Mouse (Mus musculus): ENCODE measurements around the gene Chd1.

Gene Chd1

DNA sequence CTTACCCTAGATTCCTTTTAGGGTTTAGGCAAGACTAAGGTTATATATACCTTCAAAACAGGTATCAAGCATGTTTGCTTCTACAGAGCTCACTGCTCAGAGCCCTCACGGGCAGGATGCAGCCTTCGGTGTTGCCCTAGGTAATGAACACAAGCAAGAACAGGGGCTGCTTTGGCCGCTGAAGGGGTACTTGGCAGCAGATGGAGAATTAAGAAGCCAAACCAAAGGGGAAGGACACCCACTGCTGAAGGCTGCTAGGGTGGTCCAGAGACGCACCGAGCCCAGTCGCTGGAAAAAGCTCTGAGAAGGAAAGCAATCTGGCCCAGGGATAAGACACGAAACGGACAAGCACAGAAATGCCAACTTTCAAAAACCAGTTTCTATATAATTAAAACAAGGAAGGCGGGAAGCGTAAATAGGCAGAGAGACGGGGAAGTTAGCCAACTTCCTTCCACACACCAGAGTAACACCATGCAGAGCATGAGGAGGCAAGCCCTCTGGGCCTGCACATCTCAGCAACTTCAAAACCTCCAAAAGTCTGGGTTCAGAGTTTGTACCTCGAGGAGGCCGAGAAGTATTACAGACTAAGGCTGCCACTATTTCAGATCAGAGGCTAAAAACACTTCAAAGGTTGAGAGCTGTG is 107.5 kb downstream of the Chd1 start:
- peak; percentile 93 for DNase-seq

DNA sequence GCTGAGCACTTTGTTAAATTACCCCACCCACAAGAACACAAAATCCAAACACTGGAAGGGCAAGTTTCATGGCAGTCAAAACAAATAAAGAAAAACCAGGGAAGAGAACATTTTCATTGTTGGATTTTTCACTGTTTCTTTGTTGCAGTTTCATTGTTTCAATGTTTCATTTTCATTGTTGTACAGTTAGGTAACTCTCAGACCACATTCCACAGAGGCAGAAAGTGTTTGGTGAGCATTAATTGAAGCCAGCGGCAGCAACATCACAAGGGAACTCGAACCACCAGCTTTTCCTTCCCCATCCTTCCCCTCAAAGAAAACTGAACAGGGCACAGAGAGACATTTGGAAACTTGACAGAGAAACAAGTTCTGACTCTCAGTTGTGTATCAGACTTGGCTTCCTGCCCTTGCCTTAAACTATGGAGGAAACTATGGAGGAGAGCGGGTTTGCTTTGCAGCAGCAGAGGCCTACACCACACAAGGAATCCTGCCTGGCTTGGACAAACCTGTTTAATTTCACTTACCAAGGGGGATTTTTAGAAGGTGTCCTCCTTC is 109.0 kb downstream of the Chd1 start:
- DNase-seq, result peak; percentile 84

DNA sequence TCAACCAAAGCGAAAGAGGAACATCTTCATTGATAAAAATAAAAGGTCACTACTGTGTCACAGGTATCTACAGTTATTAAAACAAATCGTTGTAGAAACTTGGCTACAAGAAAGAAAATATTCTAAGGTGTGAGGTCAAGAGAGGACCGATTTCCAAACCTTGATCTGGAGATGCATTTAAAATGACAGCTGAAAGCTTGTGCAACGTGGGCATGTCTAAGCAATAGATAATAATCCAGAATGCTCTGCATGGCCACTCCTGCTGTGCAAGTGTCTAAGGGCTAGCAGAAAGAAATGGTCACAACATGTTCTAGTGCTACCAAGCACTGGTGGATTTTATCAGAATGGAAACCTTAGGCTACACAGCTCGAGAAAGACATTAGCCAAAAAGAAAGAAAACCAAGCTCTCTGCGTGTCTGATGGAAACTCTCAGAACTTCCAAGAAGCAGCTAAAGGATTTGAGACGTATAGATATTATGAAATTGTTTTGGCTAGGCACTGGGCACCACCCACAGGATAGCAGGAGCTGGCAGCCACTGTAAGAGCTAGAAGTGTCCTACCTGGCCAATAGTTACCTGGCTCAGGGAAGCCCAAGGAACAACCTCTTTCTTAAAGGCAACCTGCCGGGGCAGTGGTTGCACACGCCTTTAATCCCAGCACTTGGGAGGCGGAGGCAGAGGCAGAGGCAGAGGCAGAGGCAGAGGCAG is 110.7 kb downstream of the Chd1 start:
- DNase-seq, result peak; percentile 48

DNA sequence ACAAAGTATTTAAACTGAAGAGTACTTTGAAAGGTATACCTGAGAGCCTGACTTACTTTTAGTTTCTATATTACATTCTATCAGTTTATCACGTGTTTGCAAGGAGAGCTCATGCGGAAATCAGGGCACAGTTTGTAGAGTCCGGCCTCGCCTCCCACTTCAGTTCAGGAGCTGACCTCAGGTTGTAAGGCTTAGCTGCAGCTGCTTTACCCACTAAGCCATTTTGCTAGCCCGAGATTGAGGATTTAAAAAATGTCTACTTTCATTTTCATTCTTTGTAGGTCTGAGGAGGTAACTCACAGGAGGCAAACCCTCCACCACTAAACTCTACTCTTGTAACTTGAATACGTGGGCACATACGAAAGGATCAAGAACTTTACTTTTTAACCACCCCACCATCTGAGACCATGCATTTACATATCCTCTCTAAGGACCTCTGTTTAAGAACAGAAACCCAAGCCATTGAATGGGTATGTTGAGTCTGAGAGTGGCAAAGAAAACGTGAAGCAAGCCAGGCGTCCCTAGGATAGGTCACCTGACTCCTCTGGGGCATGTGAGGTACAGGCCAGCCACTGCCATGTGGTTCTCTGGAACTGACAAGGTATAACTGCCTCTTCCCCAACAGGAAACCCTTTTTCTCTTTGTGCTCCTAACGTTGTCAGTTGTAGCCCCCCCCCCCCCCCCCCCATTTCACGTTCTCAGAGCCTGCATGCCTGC is 111.8 kb downstream of the Chd1 start:
- peak; percentile 14 for DNase-seq

DNA sequence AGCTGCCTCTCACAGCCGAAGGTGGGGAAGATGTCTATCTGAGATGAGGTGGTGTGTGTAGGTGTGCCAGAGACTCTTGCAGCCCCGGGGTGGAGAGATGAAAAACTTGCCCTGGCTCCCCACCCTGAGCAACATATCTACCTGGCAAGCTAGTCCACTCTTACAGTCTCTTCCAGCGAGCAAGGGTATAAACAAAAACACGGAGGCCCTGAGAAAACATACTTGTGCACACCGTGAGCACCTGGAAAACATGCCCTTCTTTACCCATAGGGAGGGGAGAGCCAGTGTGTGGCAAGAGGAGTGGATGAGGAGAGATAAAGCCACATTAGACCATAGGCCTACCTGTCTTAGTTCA is 112.3 kb downstream of the Chd1 start:
- peak; percentile 83 for DNase-seq

DNA sequence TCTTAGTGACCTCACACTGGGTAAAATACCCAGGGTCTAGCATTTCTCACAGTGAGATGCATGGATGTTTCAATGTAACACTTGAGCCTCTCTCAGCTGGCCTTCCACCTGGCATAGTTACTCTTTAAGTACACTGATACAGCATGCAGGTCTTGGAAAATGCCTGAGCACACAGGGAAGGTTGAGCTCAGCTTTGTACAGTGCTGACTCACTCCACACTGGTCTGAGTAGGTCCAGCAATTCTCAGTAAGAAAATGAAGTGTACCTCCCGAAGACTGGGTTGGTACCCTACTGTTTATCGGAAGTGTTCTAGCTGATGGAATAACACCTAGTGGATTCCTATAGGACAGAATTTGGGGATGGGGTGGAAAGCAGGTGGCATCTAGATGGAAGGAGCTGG is 112.9 kb downstream of the Chd1 start:
- peak; percentile 80 for DNase-seq

DNA sequence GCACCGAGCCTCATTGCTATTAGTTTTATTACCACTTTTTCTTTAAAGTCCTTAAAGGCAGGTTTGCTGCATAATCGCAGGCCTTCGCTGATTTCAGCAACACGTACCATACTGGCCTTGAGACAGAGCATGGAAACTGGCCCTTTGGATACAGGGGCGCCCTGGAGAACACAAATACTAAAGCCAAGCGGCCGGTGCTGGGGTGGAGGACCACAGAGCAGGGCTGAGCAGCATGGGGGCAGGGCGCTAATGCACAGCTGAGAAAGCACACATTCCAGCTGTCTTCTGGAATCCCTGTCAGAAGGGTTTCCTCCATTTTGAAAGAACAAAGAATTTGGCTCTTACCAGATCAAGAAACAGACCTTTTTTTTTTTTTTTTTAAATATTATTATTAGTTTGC is 113.6 kb downstream of the Chd1 start:
- peak; percentile 83 for DNase-seq

DNA sequence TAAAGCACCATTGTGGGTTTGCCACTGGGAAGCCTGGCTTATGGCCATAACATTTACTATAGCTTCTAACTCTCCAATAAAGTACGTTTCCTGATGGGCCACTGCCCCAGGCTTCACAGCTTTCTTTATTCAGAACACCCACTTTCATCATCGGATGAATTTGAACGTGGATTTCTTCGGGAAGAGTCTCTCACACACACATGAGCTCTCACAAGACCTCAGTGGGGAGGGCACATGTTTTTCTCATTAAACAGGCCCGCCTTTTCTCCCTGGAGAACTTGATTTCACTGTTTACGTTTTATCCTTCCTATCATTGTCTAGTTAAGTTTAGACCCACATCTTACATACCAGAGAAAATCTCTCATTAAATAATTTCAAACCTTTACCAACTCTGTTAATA is 115.4 kb downstream of the Chd1 start:
- peak; percentile 93 for DNase-seq

DNA sequence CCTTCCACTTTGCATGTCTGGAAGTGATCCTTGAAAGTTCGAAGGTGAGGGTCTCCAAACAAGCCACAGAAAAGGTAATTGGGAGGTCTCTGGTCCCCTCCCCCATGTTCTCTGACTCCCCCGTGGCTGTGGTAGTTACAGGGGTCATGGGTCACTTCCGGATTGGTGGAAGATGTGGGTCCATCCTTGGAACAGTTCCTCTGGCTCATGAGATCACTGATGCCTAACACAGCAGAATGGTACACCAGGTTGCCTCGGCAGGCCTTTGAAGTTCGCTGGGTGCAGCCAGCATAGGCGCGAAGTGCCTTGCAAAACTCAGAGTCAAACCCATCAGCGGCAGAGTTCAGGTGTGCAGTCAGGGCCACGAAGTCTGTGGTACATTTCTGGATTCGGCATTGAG is 116.0 kb downstream of the Chd1 start:
- peak; percentile 89 for DNase-seq

DNA sequence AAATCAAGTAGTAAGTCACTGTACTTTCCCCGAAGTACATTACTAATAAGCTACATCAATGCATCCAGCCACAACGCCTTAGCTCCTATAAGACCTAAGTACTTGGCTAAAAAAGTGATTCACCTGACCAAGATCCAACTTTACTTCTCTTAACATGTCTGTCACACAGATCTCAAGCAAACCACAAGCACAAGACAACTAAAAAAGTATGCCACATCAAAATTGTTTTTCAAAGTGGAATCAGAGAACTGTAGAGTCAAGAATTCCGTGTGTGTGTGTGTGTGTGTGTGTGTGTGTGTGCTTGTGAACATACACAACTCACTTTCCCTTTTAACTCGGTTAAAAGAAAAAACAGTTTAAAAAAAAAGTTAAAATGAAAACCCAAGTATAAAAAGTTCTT is 116.9 kb downstream of the Chd1 start:
- no peak for DNase-seq

Data from heart, adult 11 months (tissue).